Mouse (Mus musculus) C2C12 (cell line): ENCODE data around the gene Olfr1212. TPM values are rescaled to one million over a fixed set of nuclear protein-coding genes. Genes with fewer than 3 reads are reported as not detected.

ENCODE experiments used
- H3K27me3 ChIP-seq: one replicate; pipeline ENCODE4 v1.6.1; 2011; ENCODE audit not compliant: control insufficient read depth, insufficient read depth, insufficient read length
- H3K36me3 ChIP-seq: one replicate; pipeline ENCODE4 v1.6.1; 2011; ENCODE audit not compliant: control insufficient read depth, insufficient read depth
- H3K4me3 ChIP-seq: one replicate; pipeline ENCODE4 v1.5.1; 2011; ENCODE audit warnings: mild to moderate bottlenecking, control low read depth; ENCODE audit not compliant: poor library complexity, insufficient read depth, severe bottlenecking
- H3K79me2 ChIP-seq: one replicate; pipeline ENCODE4 v1.6.1; 2011; ENCODE audit not compliant: control insufficient read depth, insufficient read depth
- H3K79me3 ChIP-seq: one replicate; pipeline ENCODE4 v1.6.1; 2011; ENCODE audit warnings: low read depth, control low read depth
- H3ac ChIP-seq: one replicate; pipeline ENCODE3; 2011; ENCODE audit warnings: low read depth; ENCODE audit not compliant: control insufficient read depth, insufficient read length
- CEBPB ChIP-seq: IDR thresholded peaks from one replicate; pipeline ENCODE4 v1.6.1; 2011; ENCODE audit warnings: low read depth, mild to moderate bottlenecking, control low read depth, moderate library complexity
- CTCF ChIP-seq: IDR thresholded peaks from one replicate; pipeline ENCODE4 v1.5.1; 2011; ENCODE audit not compliant: control insufficient read depth, insufficient read depth, insufficient read length
- FOSL1 ChIP-seq: IDR thresholded peaks from one replicate; pipeline ENCODE4 v1.8.0; 2011; ENCODE audit warnings: mild to moderate bottlenecking, low read length; ENCODE audit not compliant: poor library complexity, insufficient read depth, severe bottlenecking
- MAX ChIP-seq: IDR thresholded peaks from one replicate; pipeline ENCODE4 v1.6.1; 2011; ENCODE audit warnings: mild to moderate bottlenecking, control low read depth
- MYOD1 ChIP-seq: IDR thresholded peaks from one replicate; pipeline ENCODE4 v1.6.1; 2011; ENCODE audit warnings: low read depth; ENCODE audit not compliant: control insufficient read depth, insufficient read length
- MYOG ChIP-seq: IDR thresholded peaks from one replicate; pipeline ENCODE4 v1.6.1; 2011; ENCODE audit not compliant: control insufficient read depth, insufficient read length; ENCODE audit errors: extremely low read depth
- USF1 ChIP-seq: IDR thresholded peaks from one replicate; pipeline ENCODE4 v1.6.1; 2011; ENCODE audit warnings: low read depth, mild to moderate bottlenecking, control low read depth, moderate library complexity
- long read RNA-seq, 2 experiments: library from polyadenylated mRNA; unstranded; transcript quantifications; one replicate each; pipeline ENCODE4 v2.0.0; 2019 to 2020
- polyA plus RNA-seq: library from polyadenylated mRNA; unstranded; fragments of >200 nt; fragmentation: generic; extraction: Trizol; gene quantifications from one replicate; pipeline ENCODE4 v1.2.1, GENCODE M21; 2012; ENCODE audit warnings: missing spikeins

Gene Olfr1212
- polyA plus RNA-seq = not detected
- long read RNA-seq, experiment 1 = 0 reads
- long read RNA-seq, experiment 2 = 0 reads

- Histone ChIP-seq H3K79me2 (no peaks in the 10 kb centered on the region), H3K36me3 (no peaks in the 10 kb centered on the region), H3ac (no peak within 1 kb of the TSS), H3K79me3 (no peaks in the 10 kb centered on the region), H3K4me3 (no peak within 1 kb of the TSS), H3K27me3 (no peaks in the 10 kb centered on the region)
- TF ChIP-seq CEBPB = no peak
- no peak for TF ChIP-seq MAX
- TF ChIP-seq USF1 = no peak
- no peak for TF ChIP-seq MYOG
- no peak for TF ChIP-seq CTCF
- TF ChIP-seq FOSL1 = no peak
- no peak for TF ChIP-seq MYOD1
Observed at GRCm38 (mm10) chr2:88953669-88954068, at the start of gene Olfr1212. Gene Olfr1212, plus strand, starts transcription at chr2:88953969.

GRCm38 (mm10) chr2:88915057-88915456 is 38.7 kb upstream of the Olfr1212 start, which contains the start of gene Olfr1209:
Gene Olfr1209, minus strand, starts transcription at chr2:88915157.
- Histone ChIP-seq H3K4me3 (no peak within 1 kb of the TSS), H3K79me2 (no peaks in the 10 kb centered on the region), H3K36me3 (no peaks in the 10 kb centered on the region), H3ac (no peak within 1 kb of the TSS), H3K27me3 (no peaks in the 10 kb centered on the region), H3K79me3 (no peaks in the 10 kb centered on the region)
- TF ChIP-seq CTCF (no peak), MYOG (no peak)

GRCm38 (mm10) chr2:88938011-88938410 is 15.8 kb upstream of the Olfr1212 start, which contains the start of gene Olfr1211:
Gene Olfr1211, minus strand, starts transcription at chr2:88938111.
- H3K4me3 ChIP-seq = no peak within 1 kb of the TSS
- H3K79me3 ChIP-seq = no peaks in the 10 kb centered on the region
- TF ChIP-seq MYOD1 (no peak), MAX (no peak), CTCF (no peak), USF1 (no peak), CEBPB (no peak)

GRCm38 (mm10) chr2:88980181-88980580 is 26.4 kb downstream of the Olfr1212 start, which contains the start of gene Gm13762:
Gene Gm13762, minus strand, starts transcription at chr2:88980281.
- Histone ChIP-seq H3K36me3 (no peaks in the 10 kb centered on the region), H3ac (no peak within 1 kb of the TSS)
- no peak for TF ChIP-seq MAX

More at GRCm38 (mm10) chr2:88938011-88938410, 15.8 kb upstream of the Olfr1212 start, which contains the start of gene Olfr1211:
- no peaks in the 10 kb centered on the region for H3K36me3 ChIP-seq
- no peaks in the 10 kb centered on the region for H3K79me2 ChIP-seq
- H3ac ChIP-seq = no peak within 1 kb of the TSS
- H3K27me3 ChIP-seq = no peaks in the 10 kb centered on the region

GRCm38 (mm10) chr2:88992553-88992952 is 38.8 kb downstream of the Olfr1212 start, which contains the start of gene Olfr1214:
Gene Olfr1214, minus strand, starts transcription at chr2:88992653.
- H3K79me3 ChIP-seq = no peaks in the 10 kb centered on the region

More at GRCm38 (mm10) chr2:88980181-88980580, 26.4 kb downstream of the Olfr1212 start, which contains the start of gene Gm13762:
- no peaks in the 10 kb centered on the region for H3K27me3 ChIP-seq
- H3K79me2 ChIP-seq = no peaks in the 10 kb centered on the region
- no peak within 1 kb of the TSS for H3K4me3 ChIP-seq
- no peaks in the 10 kb centered on the region for H3K79me3 ChIP-seq

GRCm38 (mm10) chr2:89006873-89007272 is 53.1 kb downstream of the Olfr1212 start, which contains the start of gene Olfr1215:
Gene Olfr1215, minus strand, starts transcription at chr2:89006973.
- TF ChIP-seq MAX (no peak), USF1 (no peak), MYOD1 (no peak), FOSL1 (no peak), CEBPB (no peak), CTCF (no peak), MYOG (no peak)

More at GRCm38 (mm10) chr2:88992553-88992952, 38.8 kb downstream of the Olfr1212 start, which contains the start of gene Olfr1214:
- TF ChIP-seq USF1 = no peak
- TF ChIP-seq MAX = no peak
- no peak for TF ChIP-seq CEBPB
- no peak for TF ChIP-seq FOSL1
- TF ChIP-seq MYOD1 = no peak
- no peak for TF ChIP-seq CTCF
- no peak within 1 kb of the TSS for H3ac ChIP-seq
- no peaks in the 10 kb centered on the region for H3K27me3 ChIP-seq
- no peaks in the 10 kb centered on the region for H3K36me3 ChIP-seq
- H3K4me3 ChIP-seq = no peak within 1 kb of the TSS
- no peaks in the 10 kb centered on the region for H3K79me2 ChIP-seq

More at GRCm38 (mm10) chr2:89006873-89007272, 53.1 kb downstream of the Olfr1212 start, which contains the start of gene Olfr1215:
- Histone ChIP-seq H3K79me3 (no peaks in the 10 kb centered on the region), H3K4me3 (no peak within 1 kb of the TSS), H3K79me2 (no peaks in the 10 kb centered on the region), H3K36me3 (no peaks in the 10 kb centered on the region), H3K27me3 (no peaks in the 10 kb centered on the region), H3ac (no peak within 1 kb of the TSS)

Other genes starting within 250 kb of the Olfr1212 start
- gene Olfr1196, start 249.4 kb upstream of the Olfr1212 start, polyA plus RNA-seq = not detected
- not detected for gene Olfr1197, start 221.6 kb upstream of the Olfr1212 start, polyA plus RNA-seq
- gene Olfr1198, start 202.6 kb upstream of the Olfr1212 start, polyA plus RNA-seq = not detected
- not detected for gene Olfr1199, start 193.5 kb upstream of the Olfr1212 start, polyA plus RNA-seq
- not detected for gene Olfr1200, start 183.5 kb upstream of the Olfr1212 start, polyA plus RNA-seq
- not detected for gene Olfr1201, start 160.9 kb upstream of the Olfr1212 start, polyA plus RNA-seq
- not detected for gene Olfr1202, start 139.5 kb upstream of the Olfr1212 start, polyA plus RNA-seq
- gene Olfr1205, start 124.2 kb upstream of the Olfr1212 start, polyA plus RNA-seq = not detected
- gene Olfr1204, start 104.7 kb upstream of the Olfr1212 start, polyA plus RNA-seq = not detected
- gene Olfr1206, start 90.7 kb upstream of the Olfr1212 start, polyA plus RNA-seq = not detected
- not detected for gene Olfr1208, start 51.7 kb upstream of the Olfr1212 start, polyA plus RNA-seq
- not detected for gene Olfr1209, start 38.8 kb upstream of the Olfr1212 start, polyA plus RNA-seq
- not detected for gene Olfr1211, start 15.9 kb upstream of the Olfr1212 start, polyA plus RNA-seq
- not detected for gene Gm13762, start 26.3 kb downstream of the Olfr1212 start, polyA plus RNA-seq
- gene Olfr1214, start 38.7 kb downstream of the Olfr1212 start, polyA plus RNA-seq = not detected
- not detected for gene Olfr1215, start 53.0 kb downstream of the Olfr1212 start, polyA plus RNA-seq
- gene Olfr1216, start 64.4 kb downstream of the Olfr1212 start, polyA plus RNA-seq = not detected
- gene Olfr1217, start 78.1 kb downstream of the Olfr1212 start, polyA plus RNA-seq = not detected
- not detected for gene Olfr1218, start 107.2 kb downstream of the Olfr1212 start, polyA plus RNA-seq
- not detected for gene Olfr1219, start 129.5 kb downstream of the Olfr1212 start, polyA plus RNA-seq
- gene Olfr1220, start 152.9 kb downstream of the Olfr1212 start, polyA plus RNA-seq = not detected
- gene Olfr1221, start 163.3 kb downstream of the Olfr1212 start, polyA plus RNA-seq = not detected
- gene Olfr1222, start 179.1 kb downstream of the Olfr1212 start, polyA plus RNA-seq = not detected
- not detected for gene Olfr1223, start 197.6 kb downstream of the Olfr1212 start, polyA plus RNA-seq
- not detected for gene Olfr1224-ps1, start 210.1 kb downstream of the Olfr1212 start, polyA plus RNA-seq
- not detected for gene Olfr1225, start 220.7 kb downstream of the Olfr1212 start, polyA plus RNA-seq
- gene Olfr1226, start 246.1 kb downstream of the Olfr1212 start, polyA plus RNA-seq = not detected